Mouse (Mus musculus) kidney, postnatal 0 days (tissue): ENCODE measurements around the gene Sox15. TPM values are rescaled to one million over a fixed set of nuclear protein-coding genes. Genes with fewer than 3 reads are reported as not detected.
"Not testable (repeated sequence)": the region's sequence is repeated elsewhere in the genome, so short reads cannot be mapped to it uniquely, and the experiment has no call there.

Source experiments
- ATAC-seq: fragments of 200-750 bp; cut with Nextera tagmentation; replicated peaks from 2 replicates; pipeline ENCODE4 v1.8.0; 2017; ENCODE audit warnings: low read depth, moderate number of reproducible peaks, moderate TSS enrichment, moderate library complexity; ENCODE audit not compliant: low FRiP score
- DNase-seq: peaks from one replicate; pipeline ENCODE4 v3.0.0-alpha.2; 2016; ENCODE audit warnings: low spot score
- H3K27ac ChIP-seq: fragments of 300-500 bp; sonication (generic); 2 replicates; pipeline ENCODE4 v1.5.1; 2014; ENCODE audit warnings: mild to moderate bottlenecking
- H3K27me3 ChIP-seq: fragments of 300-500 bp; sonication (generic); 2 replicates; pipeline ENCODE4 v1.6.1; 2014; ENCODE audit warnings: low read length, mixed read lengths; ENCODE audit not compliant: insufficient read depth
- H3K36me3 ChIP-seq: fragments of 300-500 bp; sonication (generic); 2 replicates; pipeline ENCODE4 v1.6.1; 2014; ENCODE audit warnings: low read length, mixed read lengths; ENCODE audit not compliant: insufficient read depth
- H3K4me1 ChIP-seq: fragments of 300-500 bp; sonication (generic); replicated peaks from 2 replicates; pipeline ENCODE4 v1.6.1; 2014; ENCODE audit warnings: antibody characterized with exemption, low read length, mixed read lengths; ENCODE audit not compliant: insufficient read depth
- H3K4me2 ChIP-seq: fragments of 300-500 bp; sonication (generic); 2 replicates; pipeline ENCODE4 v1.6.1; 2014; ENCODE audit warnings: mild to moderate bottlenecking, low read length, moderate library complexity, mixed read lengths
- H3K4me3 ChIP-seq: fragments of 300-500 bp; sonication (generic); replicated peaks from 2 replicates; pipeline ENCODE4 v1.5.1; 2014; ENCODE audit warnings: low read depth, low read length
- H3K9ac ChIP-seq: fragments of 300-500 bp; sonication (generic); 2 replicates; pipeline ENCODE4 v1.6.1; 2014; ENCODE audit warnings: low read depth, low read length
- H3K9me3 ChIP-seq: fragments of 300-500 bp; sonication (generic); replicated peaks from 2 replicates; pipeline ENCODE4 v1.6.1; 2016; ENCODE audit warnings: low read length, inconsistent platforms, mixed read lengths
- CTCF ChIP-seq: IDR thresholded peaks from 2 replicates; pipeline ENCODE4 v1.5.1; 2016; ENCODE audit warnings: antibody characterized with exemption, low read depth, mild to moderate bottlenecking, moderate library complexity
- WGBS: fragments of 180-500 bp; shearing (Covaris S2); extraction: QIAGEN DNeasy Blood & Tissue Kit; methylation state at CpG from one replicate; pipeline ENCODE4 v1.1.7; 2014; 5-methylcytosine and 5-hydroxymethylcytosine counted together
- microRNA counts: library from miRNA; unstranded; fragments of <30 nt; microRNA quantifications from one replicate; lab custom pipeline; 2015
- microRNA-seq: library from miRNA; unstranded; fragments of <30 nt; microRNA quantifications from one replicate; pipeline ENCODE4, GENCODE M21; 2016
- polyA plus RNA-seq: library from polyadenylated mRNA; unstranded; fragments of >200 nt; fragmentation: Nextera tagmentation; extraction: Ambion mirVana; gene quantifications from 2 replicates; pipeline ENCODE4 v1.2.1, GENCODE M21; 2015

The Sox15 gene
- polyA plus RNA-seq, 1 experiment from 2014 or later, result 0.28 TPM

DNA sequence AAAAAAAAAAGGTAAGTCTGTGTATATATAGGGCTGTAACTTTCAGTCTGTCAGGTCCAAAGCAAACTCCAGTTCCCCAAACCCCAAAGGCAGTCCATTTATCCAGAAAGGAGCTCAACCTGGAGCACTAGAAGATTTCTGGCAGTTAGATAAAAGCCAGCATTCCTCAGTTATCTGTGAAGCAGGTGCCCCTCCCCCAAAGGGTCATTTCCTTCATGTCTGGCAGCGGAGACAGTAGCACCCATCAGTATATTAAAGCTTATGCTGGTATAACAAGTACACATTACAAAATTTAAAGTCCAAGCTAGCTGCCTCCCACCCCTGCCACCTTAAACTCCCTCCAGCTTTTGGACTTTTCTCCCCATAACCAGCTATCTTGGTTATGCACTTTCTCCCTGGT lies 44.5 kb downstream of the Sox15 start:
- H3K27me3 ChIP-seq, result no peaks in the 10 kb centered on the region
- no peak overlapping the region for H3K4me3 ChIP-seq
- H3K36me3 ChIP-seq, result no peaks in the 10 kb centered on the region
- ATAC-seq (no peak), DNase-seq (no peak)
- peaks cover 8% of the 10 kb centered on the region for H3K4me1 ChIP-seq
- no peak overlapping the region for H3K9ac ChIP-seq
- no peaks in the 10 kb centered on the region for H3K9me3 ChIP-seq
- 47% methylated on average over 1 of the region's 1 CpGs for WGBS
- TF ChIP-seq CTCF, result no peak
- H3K27ac ChIP-seq, result no peak overlapping the region
- H3K4me2 ChIP-seq, result no peak overlapping the region

DNA sequence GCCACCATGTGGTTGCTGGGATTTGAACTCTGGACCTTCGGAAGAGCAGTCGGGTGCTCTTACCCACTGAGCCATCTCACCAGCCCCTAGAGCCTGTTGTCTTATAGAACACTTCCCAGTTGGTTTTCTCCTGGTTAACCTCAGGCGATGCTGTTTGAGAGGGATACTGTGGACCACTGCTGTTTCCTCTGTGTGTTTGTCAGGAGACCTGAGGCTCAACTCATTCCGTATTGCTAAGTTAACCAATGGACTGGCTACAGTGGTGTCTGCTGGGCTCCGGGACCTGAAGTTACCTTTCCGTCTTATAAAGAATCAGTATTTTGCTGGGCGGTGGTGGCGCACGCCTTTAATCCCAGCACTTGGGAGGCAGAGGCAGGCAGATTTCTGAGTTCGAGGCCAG lies 47.8 kb downstream of the Sox15 start:
- not testable (repeated sequence) for H3K27ac ChIP-seq, DNase-seq, ATAC-seq, H3K4me2 ChIP-seq, H3K27me3 ChIP-seq, H3K9ac ChIP-seq, H3K36me3 ChIP-seq, H3K4me1 ChIP-seq, H3K9me3 ChIP-seq, H3K4me3 ChIP-seq
- 94% methylated on average over 9 of the region's 10 CpGs for WGBS

DNA sequence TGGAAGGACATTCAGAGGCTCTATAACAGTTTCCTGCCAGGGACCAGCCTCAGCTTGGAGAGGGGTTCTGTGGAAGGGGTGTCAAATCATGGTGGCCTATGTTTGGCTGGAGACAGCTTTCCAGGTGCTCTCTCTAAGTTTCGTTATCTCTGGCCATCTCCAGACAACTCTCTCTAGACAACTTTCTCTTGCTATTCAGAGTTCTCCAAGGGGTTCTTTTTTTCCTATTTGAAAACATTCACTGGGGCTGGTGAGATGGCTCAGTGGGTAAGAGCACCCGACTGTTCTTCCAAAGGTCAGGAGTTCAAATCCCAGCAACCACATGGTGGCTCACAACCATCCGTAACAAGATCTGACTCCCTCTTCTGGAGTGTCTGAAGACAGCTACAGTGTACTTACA lies 48.3 kb downstream of the Sox15 start:
- H3K36me3 ChIP-seq, DNase-seq, ATAC-seq, H3K27ac ChIP-seq, H3K27me3 ChIP-seq, H3K9me3 ChIP-seq, H3K4me2 ChIP-seq, H3K4me1 ChIP-seq, H3K4me3 ChIP-seq, H3K9ac ChIP-seq: not testable (repeated sequence)
- WGBS, result 65% methylated on average over 2 of the region's 3 CpGs

DNA sequence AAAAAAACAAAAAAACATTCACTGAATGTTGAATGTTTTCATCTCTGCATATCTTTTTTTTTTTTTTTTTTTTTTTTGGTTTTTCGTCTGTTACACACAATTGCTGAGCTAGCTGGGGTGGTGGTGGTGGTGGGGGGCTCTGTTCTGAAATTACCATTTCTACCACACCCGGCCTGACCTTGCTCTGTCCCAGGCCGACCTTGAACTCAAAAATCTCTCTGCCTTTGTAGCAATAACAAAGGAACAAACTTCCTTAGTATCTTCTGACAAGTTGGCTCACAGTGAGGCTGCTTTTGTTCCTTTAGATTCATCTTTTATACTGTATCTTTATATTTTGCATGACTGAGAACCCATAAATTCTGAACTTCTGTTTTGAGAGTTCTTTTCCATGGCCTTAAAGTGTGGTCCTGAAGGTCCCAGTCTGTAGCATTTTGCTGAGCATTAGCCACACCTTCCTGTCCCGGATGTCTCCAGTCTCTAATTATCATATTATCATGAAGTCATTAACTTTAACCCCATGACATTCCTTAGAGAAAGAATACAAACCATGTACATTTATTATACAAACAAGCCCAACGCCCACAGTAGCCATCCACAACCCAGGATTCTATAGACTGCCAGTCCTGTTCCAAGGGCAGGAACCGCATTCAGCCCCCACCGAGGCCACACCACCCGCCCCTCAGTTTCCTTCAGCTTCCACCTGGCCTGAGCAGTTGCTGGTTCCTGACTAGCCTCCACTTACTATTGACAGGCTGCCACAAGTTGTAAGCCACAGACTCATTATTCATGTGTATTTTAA lies 48.9 kb downstream of the Sox15 start:
- DNase-seq (no peak), ATAC-seq (no peak)
- no peak for TF ChIP-seq CTCF
- 64% methylated on average over 8 of the region's 8 CpGs for WGBS
- Histone ChIP-seq H3K4me2 (no peak overlapping the region), H3K27me3 (no peaks in the 10 kb centered on the region), H3K4me3 (no peak overlapping the region), H3K4me1 (no peaks in the 10 kb centered on the region), H3K36me3 (no peaks in the 10 kb centered on the region), H3K9me3 (no peaks in the 10 kb centered on the region), H3K9ac (no peak overlapping the region), H3K27ac (no peak overlapping the region)

DNA sequence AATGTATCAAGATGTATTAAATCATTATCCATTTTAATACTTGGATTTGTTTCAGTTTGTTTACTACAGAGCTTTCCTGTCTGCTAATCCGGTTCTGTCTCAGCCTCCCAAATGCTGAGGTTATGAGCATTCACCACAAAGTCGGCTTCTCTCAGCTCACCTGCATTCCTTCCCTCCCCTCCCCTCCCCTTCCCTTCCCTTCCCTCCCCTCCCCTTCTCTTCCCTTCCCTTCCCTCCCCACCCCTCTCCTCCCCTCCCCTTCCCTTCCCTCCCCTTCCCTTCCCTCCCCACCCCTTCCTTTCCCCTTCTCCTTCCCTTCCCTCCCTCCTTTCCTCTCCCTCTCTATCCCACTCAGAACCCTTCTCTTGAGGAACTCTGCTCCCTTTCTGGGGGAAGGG lies 49.5 kb downstream of the Sox15 start:
- Histone ChIP-seq H3K27me3 (no peaks in the 10 kb centered on the region), H3K36me3 (no peaks in the 10 kb centered on the region), H3K27ac (no peak overlapping the region), H3K4me2 (no peak overlapping the region), H3K4me3 (no peak overlapping the region), H3K9me3 (no peaks in the 10 kb centered on the region), H3K4me1 (no peaks in the 10 kb centered on the region), H3K9ac (no peak overlapping the region)
- DNase-seq (no peak), ATAC-seq (no peak)
- no peak for TF ChIP-seq CTCF
- 32% methylated on average over 2 of the region's 2 CpGs for WGBS

MicroRNAs within 50 kb of the gene (microRNA counts, 519-probe panel; counts per million panel counts)
- microRNA mmu-miR-1934 (lab: Ali Mortazavi, UCI) (330 counts per million, percentile 68 among the panel's probes with 10 or more counts), microRNA mmu-miR-467f (lab: Ali Mortazavi, UCI) (330 counts per million, percentile 68 among the panel's probes with 10 or more counts)

Small RNA genes within 50 kb of the gene (microRNA-seq; reads per million reads assigned to microRNA genes)
- gene Mir1934 (2.8 reads per million, percentile 6 among the genes with 10 or more reads in this experiment), gene Mir467f (not detected)

Other genes with a start within 250 kb of the Sox15 start
- gene Kdm6b, start 241.6 kb upstream of the Sox15 start, polyA plus RNA-seq, result 23.2 and 26.8 TPM in 2 replicates
- gene Dnah2, start 106.2 kb upstream of the Sox15 start, polyA plus RNA-seq, result 0.32 and 0.52 TPM in 2 replicates
- 7.7 and 7.8 TPM in 2 replicates for gene Efnb3, start 95.1 kb upstream of the Sox15 start, polyA plus RNA-seq
- 17.9 and 19.4 TPM in 2 replicates for gene Wrap53, start 75.1 kb upstream of the Sox15 start, polyA plus RNA-seq
- gene Trp53, start 75.0 kb upstream of the Sox15 start, polyA plus RNA-seq, result 117 and 121 TPM in 2 replicates
- gene Atp1b2, start 49.4 kb upstream of the Sox15 start, polyA plus RNA-seq, result 13.7 and 16.3 TPM in 2 replicates
- 0.13 TPM in 1 of 2 replicates, not detected in the other for gene Shbg, start 37.4 kb upstream of the Sox15 start, polyA plus RNA-seq
- 27.6 and 31.3 TPM in 2 replicates for gene Sat2, start 33.3 kb upstream of the Sox15 start, polyA plus RNA-seq
- 17.4 and 18.4 TPM in 2 replicates for gene Fxr2, start 22.3 kb upstream of the Sox15 start, polyA plus RNA-seq
- gene Mpdu1, start 7.3 kb downstream of the Sox15 start, polyA plus RNA-seq, result 82.6 and 85.7 TPM in 2 replicates
- 10.4 and 12.8 TPM in 2 replicates for gene Cd68, start 10.8 kb downstream of the Sox15 start, polyA plus RNA-seq
- 468 and 493 TPM in 2 replicates for gene Eif4a1, start 17.1 kb downstream of the Sox15 start, polyA plus RNA-seq
- gene Senp3, start 26.8 kb downstream of the Sox15 start, polyA plus RNA-seq, result 52.2 and 59.4 TPM in 2 replicates
- gene Tnfsf13, start 30.5 kb downstream of the Sox15 start, polyA plus RNA-seq, result 0.43 and 0.89 TPM in 2 replicates
- gene Tnfsf12, start 40.5 kb downstream of the Sox15 start, polyA plus RNA-seq, result 14.1 and 15.8 TPM in 2 replicates
- 8.0 and 8.4 TPM in 2 replicates for gene Tnfsfm13, start 40.8 kb downstream of the Sox15 start, polyA plus RNA-seq
- 19.0 and 21.0 TPM in 2 replicates for gene Polr2a, start 103.3 kb downstream of the Sox15 start, polyA plus RNA-seq
- 0.17 TPM in 1 of 2 replicates, not detected in the other for gene Slc35g3, start 106.7 kb downstream of the Sox15 start, polyA plus RNA-seq
- 2.7 and 3.3 TPM in 2 replicates for gene Zbtb4, start 110.6 kb downstream of the Sox15 start, polyA plus RNA-seq
- 12.0 and 12.1 TPM in 2 replicates for gene Chrnb1, start 140.6 kb downstream of the Sox15 start, polyA plus RNA-seq
- 0.63 and 0.98 TPM in 2 replicates for gene Fgf11, start 146.5 kb downstream of the Sox15 start, polyA plus RNA-seq
- gene Tmem102, start 150.3 kb downstream of the Sox15 start, polyA plus RNA-seq, result 22.9 and 23.0 TPM in 2 replicates
- gene Gm39566, start 160.0 kb downstream of the Sox15 start, polyA plus RNA-seq, result not detected in 2 replicates
- not detected in 2 replicates for gene Spem2, start 163.2 kb downstream of the Sox15 start, polyA plus RNA-seq
- not detected in 2 replicates for gene Spem1, start 166.9 kb downstream of the Sox15 start, polyA plus RNA-seq
- 4.1 and 4.7 TPM in 2 replicates for gene Nlgn2, start 182.5 kb downstream of the Sox15 start, polyA plus RNA-seq
- 485 and 528 TPM in 2 replicates for gene Tmem256, start 183.2 kb downstream of the Sox15 start, polyA plus RNA-seq
- gene Plscr3, start 191.1 kb downstream of the Sox15 start, polyA plus RNA-seq, result 96.4 and 102 TPM in 2 replicates
- 6.3 and 7.0 TPM in 2 replicates for gene Tnk1, start 203.4 kb downstream of the Sox15 start, polyA plus RNA-seq
- gene Tmem95, start 222.7 kb downstream of the Sox15 start, polyA plus RNA-seq, result not detected in 2 replicates
- 7.7 and 7.8 TPM in 2 replicates for gene Kctd11, start 226.1 kb downstream of the Sox15 start, polyA plus RNA-seq
- gene Acap1, start 240.2 kb downstream of the Sox15 start, polyA plus RNA-seq, result 0.33 and 0.48 TPM in 2 replicates
- gene 2810408A11Rik, start 245.7 kb downstream of the Sox15 start, polyA plus RNA-seq, result 12.5 and 13.0 TPM in 2 replicates
- 9.7 and 12.7 TPM in 2 replicates for gene Neurl4, start 245.8 kb downstream of the Sox15 start, polyA plus RNA-seq